Mouse (Mus musculus) frontal cortex, postnatal 10 days (tissue): ENCODE measurements around the gene Man1b1.
A peak's percentile ranks its signal among the peaks of the same experiment; 100 is the strongest.

ENCODE experiments used
- DNase-seq, 2 experiments: peaks; one replicate each; pipeline ENCODE4 v3.0.0; 2022; ENCODE audit warnings: low spot score in 2 of 2, mixed read lengths in 1 of 2

Gene Man1b1

GRCm38 (mm10) chr2:25332286-25333160, at the start of gene Man1b1:
Gene Man1b1 (plus strand): TSS chr2:25332338.
- peak; percentile 98 to 99 for DNase-seq

GRCm38 (mm10) chr2:25285551-25285950, 46.6 kb upstream of the Man1b1 start:
- peak in 1 of 2 experiments; percentile 7 for DNase-seq

GRCm38 (mm10) chr2:25286314-25286713, 45.8 kb upstream of the Man1b1 start:
- peak in 1 of 2 experiments; percentile 9 for DNase-seq

- DNase-seq = peak in 1 of 2 experiments; percentile 21
Observed at GRCm38 (mm10) chr2:25286837-25287636, 45.1 kb upstream of the Man1b1 start.

- peak in 1 of 2 experiments; percentile 22 for DNase-seq
Observed at GRCm38 (mm10) chr2:25287927-25288649, 44.0 kb upstream of the Man1b1 start, which contains the start of gene Tmem210. Gene Tmem210 (plus strand): TSS chr2:25288145.

- DNase-seq = peak in 1 of 2 experiments; percentile 9
Observed at GRCm38 (mm10) chr2:25288734-25289345, 43.3 kb upstream of the Man1b1 start.

GRCm38 (mm10) chr2:25289651-25290050, 42.5 kb upstream of the Man1b1 start, which contains the start of gene Lrrc26:
Gene Lrrc26 (plus strand): TSS chr2:25289915.
- DNase-seq = peak in 1 of 2 experiments; percentile 27

GRCm38 (mm10) chr2:25290101-25290815, 41.9 kb upstream of the Man1b1 start:
- DNase-seq = peak in 1 of 2 experiments; percentile 66

GRCm38 (mm10) chr2:25290816-25291130, 41.4 kb upstream of the Man1b1 start:
- peak in 1 of 2 experiments; percentile 43 for DNase-seq

GRCm38 (mm10) chr2:25291184-25292053, 40.7 kb upstream of the Man1b1 start:
- DNase-seq = peak in 1 of 2 experiments; percentile 31

GRCm38 (mm10) chr2:25292054-25292544, 40.0 kb upstream of the Man1b1 start:
- peak in 1 of 2 experiments; percentile 33 for DNase-seq

- peak in 1 of 2 experiments; percentile 61 for DNase-seq
Observed at GRCm38 (mm10) chr2:25292856-25293255, 39.3 kb upstream of the Man1b1 start.

- peak in 1 of 2 experiments; percentile 20 for DNase-seq
Observed at GRCm38 (mm10) chr2:25293706-25294105, 38.4 kb upstream of the Man1b1 start.

GRCm38 (mm10) chr2:25297093-25297492, 35.0 kb upstream of the Man1b1 start:
- DNase-seq = peak in 1 of 2 experiments; percentile 8

GRCm38 (mm10) chr2:25298046-25298445, 34.1 kb upstream of the Man1b1 start:
- no peak for DNase-seq

GRCm38 (mm10) chr2:25303452-25303851, 28.7 kb upstream of the Man1b1 start:
- DNase-seq = no peak

- DNase-seq = no peak
Observed at GRCm38 (mm10) chr2:25303931-25304656, 28.0 kb upstream of the Man1b1 start.
